Mouse (Mus musculus): Measurements from ENCODE around the gene Cdkn1b.

DNA sequence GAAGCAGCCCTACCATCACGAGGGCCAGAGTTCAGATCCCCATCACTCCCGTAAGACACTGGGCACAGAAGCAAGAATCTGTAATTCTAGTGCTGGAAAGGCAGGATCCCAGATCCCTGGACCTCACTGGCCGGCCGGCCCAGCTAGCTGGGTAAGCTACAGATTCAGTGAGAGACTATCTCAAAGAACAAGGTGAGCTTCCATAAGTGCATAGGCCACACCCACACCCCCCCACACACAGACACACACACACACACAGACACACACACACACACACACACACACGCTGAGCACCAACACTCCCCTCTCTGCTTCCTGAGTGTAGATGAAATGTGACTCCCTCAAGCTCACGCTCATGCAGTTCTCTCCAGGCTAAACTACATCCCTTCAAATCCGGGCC, 29.8 kb upstream of the Cdkn1b start:
- TF ChIP-seq POLR2A (IDR thresholded peaks at IDR 0.05; ENCODE audit: borderline replicate concordance, control insufficient read depth, low read depth, low read length) (no peak), CTCF (IDR thresholded peaks at IDR 0.05; ENCODE audit: control insufficient read depth, insufficient read depth, low read length) (no peak)
